Mouse (Mus musculus) Muller cell, postnatal 12 days (primary cell): ENCODE measurements around the gene Ptpn20.

ENCODE experiments used
- DNase-seq: peaks from one replicate; pipeline ENCODE4 v3.0.0-alpha.2; 2015; ENCODE audit errors: inconsistent ontology term

Gene Ptpn20

GRCm38 (mm10) chr14:33673350-33674087 lies 84.5 kb downstream of the Ptpn20 start:
- DNase-seq, result peak; percentile 11

GRCm38 (mm10) chr14:33677996-33678395 lies 89.0 kb downstream of the Ptpn20 start:
- no peak for DNase-seq

GRCm38 (mm10) chr14:33678740-33679139 lies 89.7 kb downstream of the Ptpn20 start:
- DNase-seq, result no peak

GRCm38 (mm10) chr14:33680621-33681020 lies 91.6 kb downstream of the Ptpn20 start:
- no peak for DNase-seq

GRCm38 (mm10) chr14:33682768-33683167 lies 93.8 kb downstream of the Ptpn20 start:
- DNase-seq, result no peak

- no peak for DNase-seq
Measured at GRCm38 (mm10) chr14:33683701-33684100, 94.7 kb downstream of the Ptpn20 start.

GRCm38 (mm10) chr14:33687444-33688028 lies 98.5 kb downstream of the Ptpn20 start:
- no peak for DNase-seq

GRCm38 (mm10) chr14:33689044-33689443 lies 100.0 kb downstream of the Ptpn20 start:
- no peak for DNase-seq
